Mouse (Mus musculus) layer of hippocampus, postnatal 25 days (tissue): ENCODE measurements around the gene Mapk9. TPM values are rescaled to one million over a fixed set of nuclear protein-coding genes. Genes with fewer than 3 reads are reported as not detected.

Experiments
- DNase-seq, 2 experiments: peaks; one replicate each; pipeline ENCODE4 v3.0.0; 2022; ENCODE audit warnings: mixed read lengths in 2 of 2, low spot score in 1 of 2; ENCODE audit errors: extremely low spot score in 1 of 2
- total RNA-seq, 2 experiments: library from RNA; stranded (reverse); gene quantifications; 2 replicates each; pipeline ENCODE4 v1.2.3; 2021

Mapk9 gene
- total RNA-seq, 2 experiments from 2014 or later: 138 to 149 TPM

DNA sequence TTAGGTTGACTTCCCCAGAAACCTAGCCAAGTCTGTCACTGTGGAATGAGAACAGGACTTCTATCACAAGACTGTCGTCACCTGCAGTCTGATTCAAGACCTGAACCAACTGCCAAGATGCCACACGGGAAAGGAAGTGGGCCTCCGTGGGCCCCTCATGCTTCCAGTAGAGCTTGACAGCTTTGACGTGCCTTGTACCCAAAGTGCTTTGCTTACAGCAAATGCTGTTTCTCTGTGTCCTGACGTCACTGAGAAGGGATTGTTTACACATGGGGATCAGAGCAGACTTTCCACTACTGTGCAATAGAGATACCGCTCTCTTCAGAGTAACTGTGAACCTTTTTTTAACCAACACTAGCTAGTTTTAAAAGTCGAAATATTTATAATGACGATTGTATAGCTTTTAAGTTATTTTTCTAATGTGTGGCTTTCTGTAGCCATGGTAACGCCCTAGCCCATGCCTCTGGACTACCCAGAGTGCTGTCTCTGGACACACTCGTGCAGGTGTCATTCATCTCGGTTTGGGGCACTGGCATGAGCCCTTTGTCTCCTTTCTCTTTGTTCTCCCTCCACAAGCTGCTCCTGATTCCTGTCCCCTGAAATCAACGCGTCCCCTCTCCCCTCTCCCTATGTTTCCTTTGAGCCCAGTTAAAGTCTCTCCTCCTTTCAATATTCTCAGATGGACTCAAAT, 8.7 kb upstream of the Mapk9 start:
- no peak for DNase-seq

- no peak for DNase-seq
Measured at GRCm38 (mm10) chr11:49840666-49841065, 5.9 kb upstream of the Mapk9 start.

DNA sequence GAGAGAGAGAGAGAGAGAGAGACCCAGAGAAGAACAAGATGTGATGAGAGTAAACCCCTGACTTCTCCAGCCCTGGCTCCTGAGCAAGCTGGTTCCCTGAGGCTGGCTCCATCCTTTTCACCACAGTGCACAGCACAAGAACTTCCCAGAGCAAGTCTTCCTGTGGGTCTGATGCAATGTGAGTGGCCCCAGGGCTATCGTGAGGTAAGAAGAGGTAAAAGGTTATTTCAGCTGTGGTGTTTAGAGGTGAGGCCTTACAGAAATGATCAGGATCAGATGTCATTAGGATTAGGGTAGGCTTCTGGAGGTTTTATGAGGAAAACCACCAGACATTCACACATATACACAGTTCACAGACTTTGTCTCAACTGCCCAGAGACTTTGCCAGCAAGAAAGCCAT, 4.7 kb upstream of the Mapk9 start:
- DNase-seq: no peak

DNA sequence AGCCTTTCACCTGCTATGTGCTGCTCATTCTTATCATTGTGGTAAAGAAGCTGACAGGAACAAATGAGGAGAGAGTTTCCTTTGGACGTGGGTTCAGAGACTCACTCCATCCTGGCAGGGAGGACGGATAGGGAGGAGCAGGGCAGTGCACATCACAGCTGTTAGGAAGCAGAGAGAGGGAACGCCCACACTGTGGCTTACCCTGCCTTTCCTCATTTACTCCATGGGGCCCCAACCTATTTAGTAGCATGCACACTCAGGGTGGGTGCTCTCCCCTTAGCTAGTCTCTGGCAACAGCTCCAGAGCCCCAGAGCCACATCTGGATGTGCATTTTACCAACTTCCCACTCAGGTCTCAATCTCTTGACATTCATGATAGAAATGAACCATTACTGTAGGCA, 3.8 kb upstream of the Mapk9 start:
- DNase-seq: no peak

DNA sequence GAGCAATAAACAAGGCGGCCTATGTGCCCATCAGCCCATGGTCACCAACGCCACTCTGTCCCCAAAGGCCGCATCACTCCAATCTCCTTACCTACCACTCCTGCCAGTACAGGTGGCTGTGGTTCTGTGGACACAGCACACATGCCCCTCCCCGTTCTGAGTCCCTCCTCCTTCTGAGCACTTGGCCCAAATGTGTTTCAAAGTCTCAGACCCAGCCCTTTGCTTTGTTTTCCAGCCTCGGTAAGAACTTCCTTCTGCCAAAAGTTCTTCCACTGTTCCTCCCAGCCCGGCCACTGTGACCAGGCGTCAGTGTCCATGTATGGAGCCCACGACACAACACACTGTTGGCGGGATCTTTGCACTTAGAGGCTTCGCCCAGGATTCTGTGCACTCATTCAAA, 2.2 kb upstream of the Mapk9 start:
- no peak for DNase-seq

- peak; percentile 31 to 68 for DNase-seq
Measured at GRCm38 (mm10) chr11:49844969-49845368, 1.6 kb upstream of the Mapk9 start.

DNA sequence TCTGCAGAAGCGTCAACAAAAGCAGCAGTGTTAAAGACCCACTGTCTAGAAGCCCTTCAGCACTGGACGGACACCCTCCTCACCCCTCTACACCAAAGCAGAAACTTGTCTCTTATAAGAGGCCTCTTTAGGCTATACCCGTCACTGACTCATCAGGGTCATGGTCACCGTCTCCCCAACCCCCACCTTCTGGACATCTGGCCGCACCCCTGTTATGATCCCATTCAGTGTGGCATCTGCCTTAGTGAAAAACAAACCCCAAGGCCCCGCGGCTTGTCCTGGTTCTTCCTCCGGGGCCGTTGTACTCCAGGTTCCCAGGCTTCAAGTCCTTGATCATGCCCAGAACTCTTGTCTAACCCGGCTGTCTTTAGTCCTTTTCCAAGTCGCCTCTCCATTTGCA, 593 bp upstream of the Mapk9 start:
- DNase-seq: no peak

DNA sequence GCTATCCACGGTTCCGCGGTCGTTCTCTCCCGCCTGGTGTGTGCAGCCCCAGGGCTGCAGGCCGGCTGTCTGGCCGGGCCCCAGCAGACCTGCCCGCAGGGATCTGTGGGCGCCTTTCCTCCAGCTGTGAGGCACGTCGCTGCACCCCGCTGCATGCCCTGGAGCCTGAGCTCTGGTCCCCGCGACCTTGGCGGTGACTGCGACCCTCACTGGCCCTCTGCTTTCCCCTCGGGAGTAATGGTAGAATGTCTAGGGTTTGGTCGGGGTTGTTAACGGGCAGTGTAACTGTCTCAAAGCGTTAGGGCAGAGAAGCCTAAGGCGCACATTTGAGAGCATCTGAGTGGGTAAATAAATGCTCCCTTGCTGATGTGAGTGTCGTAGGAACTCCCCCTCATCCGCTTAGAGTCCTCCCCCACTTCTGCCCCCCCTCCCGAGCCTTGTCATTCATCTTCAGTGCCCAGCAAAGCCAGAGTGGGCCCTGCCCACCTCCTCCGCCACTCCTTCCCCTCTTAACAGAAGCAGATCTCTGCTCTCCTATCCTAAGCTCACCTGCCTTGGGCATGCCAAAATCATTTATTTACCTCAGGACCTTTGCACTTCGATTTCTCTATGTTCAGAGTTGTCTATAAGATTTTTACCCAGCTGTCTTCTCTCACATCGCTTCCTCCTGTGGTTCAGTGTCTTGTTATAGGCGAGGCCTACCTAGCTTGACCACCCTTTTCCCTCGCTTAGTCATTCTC, 690 bp downstream of the Mapk9 start:
- DNase-seq: peak in 1 of 2 experiments; percentile 10

- no peak for DNase-seq
Measured at GRCm38 (mm10) chr11:49847811-49848078, 1.2 kb downstream of the Mapk9 start.

- DNase-seq: no peak
Measured at GRCm38 (mm10) chr11:49848080-49848815, 1.7 kb downstream of the Mapk9 start.

DNA sequence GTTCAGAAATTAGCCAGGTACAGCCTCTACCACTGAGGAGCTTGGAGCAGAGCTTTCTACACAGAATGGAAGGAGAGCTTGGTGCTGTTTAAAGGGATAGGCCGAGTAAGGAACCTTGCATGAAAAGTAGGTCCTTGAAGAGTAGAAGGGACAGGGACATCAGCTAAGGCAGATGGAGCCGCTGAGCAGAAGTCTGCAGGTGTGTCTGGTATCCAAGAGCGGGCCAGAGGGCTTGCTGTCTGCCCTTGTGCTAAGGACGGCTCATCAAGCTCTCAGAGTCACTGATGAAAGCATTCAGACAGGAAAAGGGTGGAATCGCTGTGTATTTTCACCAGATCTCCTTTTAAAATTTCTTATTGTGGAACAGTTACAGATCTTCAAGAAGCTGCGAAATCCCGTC, 3.8 kb downstream of the Mapk9 start:
- DNase-seq: no peak

DNA sequence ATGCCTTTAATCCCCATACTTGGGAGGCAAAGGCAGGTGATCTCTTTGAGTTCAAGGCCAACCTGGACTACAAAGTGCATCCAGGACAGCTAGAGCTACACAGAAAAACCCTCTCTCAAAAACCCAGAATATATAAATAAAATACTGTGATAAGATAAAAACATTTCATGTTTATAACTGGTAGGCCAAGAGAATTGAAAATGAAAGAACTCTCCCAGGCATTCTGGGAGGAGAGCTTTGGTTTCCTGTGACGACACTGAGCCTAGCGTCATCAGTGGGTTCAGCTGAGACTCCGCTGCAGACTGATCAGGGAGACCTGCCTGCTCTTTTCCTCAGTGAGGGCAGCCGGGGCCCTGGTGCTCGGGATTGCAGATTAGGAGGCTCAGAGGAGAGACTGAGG, 8.6 kb downstream of the Mapk9 start:
- no peak for DNase-seq

- DNase-seq: no peak
Measured at GRCm38 (mm10) chr11:49861139-49861538, 14.6 kb downstream of the Mapk9 start.

- no peak for DNase-seq
Measured at GRCm38 (mm10) chr11:49863926-49864325, 17.4 kb downstream of the Mapk9 start.

GRCm38 (mm10) chr11:49867320-49867719, 20.8 kb downstream of the Mapk9 start:
- no peak for DNase-seq

GRCm38 (mm10) chr11:49869762-49870161, 23.2 kb downstream of the Mapk9 start:
- DNase-seq: peak in 1 of 2 experiments; percentile 52

GRCm38 (mm10) chr11:49871914-49872313, 25.4 kb downstream of the Mapk9 start:
- DNase-seq: peak in 1 of 2 experiments; percentile 51

- DNase-seq: no peak
Measured at GRCm38 (mm10) chr11:49872779-49873178, 26.2 kb downstream of the Mapk9 start.

DNA sequence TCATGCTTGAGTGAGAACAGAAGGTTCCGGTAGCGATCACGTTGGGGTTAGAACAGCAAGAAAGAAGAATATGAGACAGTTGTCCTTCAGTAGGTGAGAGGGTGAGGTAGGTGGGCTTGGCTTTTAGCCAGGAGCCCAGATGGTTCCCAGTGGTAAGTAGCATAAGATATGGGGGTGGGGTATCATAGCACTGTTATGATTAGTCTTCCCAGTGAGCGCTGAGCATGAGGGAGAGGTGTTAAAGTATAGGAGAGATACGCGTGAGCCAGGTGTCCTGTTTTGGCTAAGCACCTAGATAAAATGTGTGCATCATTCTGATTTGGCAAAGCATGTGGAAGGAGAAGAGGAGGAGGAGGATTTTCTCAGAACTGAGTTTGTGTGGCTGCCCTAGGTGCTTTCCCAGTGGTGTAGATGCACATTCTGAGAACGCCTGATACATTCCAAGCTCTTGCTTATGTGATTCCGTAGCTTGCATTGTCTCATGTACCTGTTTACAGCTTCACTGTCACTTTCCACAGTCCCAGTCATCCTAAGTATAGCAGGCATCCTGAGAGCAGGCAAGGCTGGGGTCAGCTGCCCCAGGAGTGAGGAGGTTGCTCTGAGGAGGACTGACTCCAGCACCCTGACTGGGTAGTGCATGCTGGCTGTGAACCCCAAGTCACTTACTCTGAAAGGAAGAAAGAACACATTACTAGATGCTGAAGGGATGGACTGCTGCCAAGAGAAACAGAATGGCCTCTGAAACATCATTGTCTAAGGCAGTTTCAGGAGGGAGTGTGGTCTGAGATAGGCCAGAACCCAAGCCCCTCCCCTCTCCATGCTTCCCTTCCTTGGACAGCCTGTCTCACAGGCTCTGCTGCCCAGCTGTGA, 30.6 kb downstream of the Mapk9 start:
- DNase-seq: no peak

GRCm38 (mm10) chr11:49879950-49880642, 33.5 kb downstream of the Mapk9 start:
- DNase-seq: no peak
